Mouse (Mus musculus) hindbrain, embryonic 13.5 days (tissue): ENCODE results near the gene Tmem210. TPM values are rescaled to one million over a fixed set of nuclear protein-coding genes. Genes with fewer than 3 reads are reported as not detected.
A peak's percentile ranks its signal among the peaks of the same experiment; 100 is the strongest.
"Not testable (repeated sequence)": the region's sequence is repeated elsewhere in the genome, so short reads cannot be mapped to it uniquely, and the experiment has no call there.

Experiments used
- ATAC-seq: fragments of 200-750 bp; cut with Nextera tagmentation; 2 replicates; pipeline ENCODE4 v1.8.0; 2017; ENCODE audit warnings: moderate TSS enrichment; ENCODE audit not compliant: low FRiP score
- H3K27ac ChIP-seq: fragments of 300-500 bp; sonication (generic); 2 replicates; pipeline ENCODE4 v1.5.1; 2015; ENCODE audit warnings: inconsistent platforms, mild to moderate bottlenecking, moderate library complexity
- H3K27me3 ChIP-seq: fragments of 300-500 bp; sonication (generic); 2 replicates; pipeline ENCODE4 v1.6.1; 2015; ENCODE audit warnings: mild to moderate bottlenecking, inconsistent platforms
- H3K36me3 ChIP-seq: fragments of 300-500 bp; sonication (generic); 2 replicates; pipeline ENCODE4 v1.6.1; 2015; ENCODE audit warnings: mild to moderate bottlenecking, inconsistent platforms
- H3K4me1 ChIP-seq: fragments of 300-500 bp; sonication (generic); replicated peaks from 2 replicates; pipeline ENCODE4 v1.6.1; 2015; ENCODE audit warnings: inconsistent platforms
- H3K4me2 ChIP-seq: fragments of 300-500 bp; sonication (generic); 2 replicates; pipeline ENCODE4 v1.6.1; 2015; ENCODE audit warnings: inconsistent platforms, mild to moderate bottlenecking, moderate library complexity
- H3K4me3 ChIP-seq: fragments of 300-500 bp; sonication (generic); 2 replicates; pipeline ENCODE4 v1.5.1; 2015; ENCODE audit warnings: mild to moderate bottlenecking, inconsistent platforms
- H3K9ac ChIP-seq: fragments of 300-500 bp; sonication (generic); 2 replicates; pipeline ENCODE4 v1.6.1; 2015; ENCODE audit warnings: mild to moderate bottlenecking, inconsistent platforms
- H3K9me3 ChIP-seq: fragments of 300-500 bp; sonication (generic); 2 replicates; pipeline ENCODE4 v1.6.1; 2016; ENCODE audit warnings: inconsistent platforms
- WGBS: fragments of 180-500 bp; shearing (Covaris S2); methylation state at CpG from one replicate; pipeline ENCODE4 v1.1.7; 2015; 5-methylcytosine and 5-hydroxymethylcytosine counted together
- polyA plus RNA-seq: library from polyadenylated mRNA; unstranded; fragments of >200 nt; fragmentation: Nextera tagmentation; extraction: Ambion mirVana; gene quantifications from 2 replicates; pipeline ENCODE4 v1.2.1, GENCODE M21; 2015

Tmem210 gene
- polyA plus RNA-seq, 1 experiment from 2014 or later, result not detected

DNA sequence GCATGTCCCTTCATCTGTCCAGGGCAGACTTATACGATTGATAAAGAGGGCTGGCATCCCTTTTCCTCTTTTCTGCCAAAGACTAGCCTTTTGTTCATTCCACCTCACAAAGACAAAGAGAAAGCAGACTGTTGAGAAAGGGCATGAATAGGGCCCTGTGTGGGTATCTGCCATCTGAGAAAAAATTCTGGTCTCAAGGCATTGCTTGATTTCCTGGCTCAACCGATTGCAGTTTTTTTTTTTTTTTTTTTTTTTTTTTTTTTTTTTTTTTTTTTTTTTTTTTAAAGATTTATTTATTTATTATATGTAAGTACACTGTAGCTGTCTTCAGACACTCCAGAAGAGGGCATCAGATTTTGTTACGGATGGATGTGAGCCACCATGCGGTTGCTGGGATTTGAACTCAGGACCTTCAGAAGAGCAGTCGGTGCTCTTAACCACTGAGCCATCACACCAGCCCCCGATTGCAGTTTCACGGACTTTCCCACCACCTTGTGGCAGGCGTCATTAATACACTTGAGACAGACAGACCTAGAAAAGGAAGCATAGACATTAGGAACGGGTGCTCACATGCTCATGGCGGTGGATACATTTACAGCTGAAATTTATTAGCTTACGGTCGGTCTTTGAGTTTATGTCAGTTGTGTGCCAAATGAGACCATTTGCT is 31.4 kb upstream of the Tmem210 start:
- peaks cover 17% of the 10 kb centered on the region for H3K36me3 ChIP-seq
- peak overlapping the region; percentile 85 for H3K9ac ChIP-seq
- 63% methylated on average over 12 of the region's 12 CpGs for WGBS
- H3K4me3 ChIP-seq, result peak overlapping the region; percentile 95
- H3K27ac ChIP-seq, H3K9me3 ChIP-seq, H3K27me3 ChIP-seq, ATAC-seq: not testable (repeated sequence)
- peaks cover 27% of the 10 kb centered on the region for H3K4me1 ChIP-seq
- peak overlapping the region; percentile 99 for H3K4me2 ChIP-seq

DNA sequence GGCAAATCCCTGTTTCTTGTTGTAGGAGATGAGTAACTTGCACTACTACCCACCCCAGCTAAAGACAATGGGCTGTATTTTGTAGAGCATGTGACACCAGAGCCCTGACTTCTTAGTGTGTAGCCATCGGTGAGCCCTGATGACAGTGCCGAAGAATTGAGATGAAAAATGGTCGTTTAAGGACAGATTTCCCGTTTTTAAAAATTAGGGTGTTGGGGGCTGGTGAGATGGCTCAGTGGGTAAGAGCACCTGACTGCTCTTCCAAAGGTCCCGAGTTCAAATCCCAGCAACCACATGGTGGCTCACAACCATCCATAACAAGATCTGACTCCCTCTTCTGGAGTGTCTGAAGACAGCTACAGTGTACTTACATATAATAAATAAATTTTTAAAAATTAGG is 30.7 kb upstream of the Tmem210 start:
- 87% methylated on average over 5 of the region's 5 CpGs for WGBS
- peaks cover 31% of the 10 kb centered on the region for H3K4me1 ChIP-seq
- ATAC-seq, H3K27ac ChIP-seq, H3K4me2 ChIP-seq, H3K4me3 ChIP-seq, H3K9me3 ChIP-seq, H3K9ac ChIP-seq, H3K27me3 ChIP-seq: not testable (repeated sequence)
- H3K36me3 ChIP-seq, result peaks cover 11% of the 10 kb centered on the region; the same call in 1 of the 2 replicates

DNA sequence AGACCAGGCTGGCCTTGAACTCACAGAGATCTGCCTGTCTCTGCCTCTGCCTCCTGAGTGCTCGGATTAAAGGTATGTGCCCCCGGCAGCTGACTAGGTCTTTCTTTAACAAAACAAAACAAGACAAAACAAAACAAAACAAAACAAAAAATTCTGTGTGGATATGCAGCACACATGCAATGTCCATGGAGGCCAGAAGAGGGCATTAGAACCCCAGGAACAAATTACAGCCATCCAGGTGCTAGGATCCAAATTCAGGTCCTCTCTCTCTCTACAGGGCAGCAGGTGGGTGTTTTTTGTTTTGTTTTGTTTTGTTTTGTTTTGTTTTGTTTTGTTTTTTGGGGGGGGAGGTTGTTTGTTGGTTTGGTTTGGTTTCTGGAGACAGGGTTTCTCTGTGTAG is 29.1 kb upstream of the Tmem210 start:
- H3K9ac ChIP-seq, result no peak overlapping the region
- 47% methylated on average over 2 of the region's 2 CpGs for WGBS
- no peak overlapping the region for H3K27ac ChIP-seq
- H3K9me3 ChIP-seq, result no peaks in the 10 kb centered on the region
- H3K36me3 ChIP-seq, result no peaks in the 10 kb centered on the region
- H3K4me1 ChIP-seq, result peaks cover 41% of the 10 kb centered on the region
- no peak for ATAC-seq
- H3K4me3 ChIP-seq, result no peak overlapping the region
- peaks cover 5% of the 10 kb centered on the region for H3K27me3 ChIP-seq
- H3K4me2 ChIP-seq, result no peak overlapping the region

DNA sequence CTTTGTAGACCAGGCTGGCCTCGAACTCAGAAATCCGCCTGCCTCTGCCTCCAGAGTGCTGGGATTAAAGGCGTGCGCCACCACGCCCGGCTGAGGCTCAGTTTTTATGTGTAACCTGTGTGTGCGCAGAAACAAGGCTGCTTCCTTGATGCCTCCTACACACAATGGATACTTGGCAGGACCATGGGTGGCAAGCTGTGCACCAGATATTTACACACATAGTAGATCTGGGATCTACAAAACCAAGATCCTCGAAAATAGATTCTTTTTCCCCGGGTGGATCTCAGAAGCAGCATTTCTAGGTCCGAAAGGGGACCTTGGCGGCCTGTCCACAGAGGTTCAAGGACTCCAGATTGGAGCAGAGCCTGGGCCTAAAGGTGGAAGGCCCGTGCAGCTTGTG is 26.1 kb upstream of the Tmem210 start:
- Histone ChIP-seq H3K9ac (peak overlapping the region; percentile 62), H3K4me2 (peak overlapping the region; percentile 99), H3K4me3 (peak overlapping the region; percentile 79), H3K4me1 (peaks cover 52% of the 10 kb centered on the region), H3K27me3 (peaks cover 18% of the 10 kb centered on the region), H3K27ac (peak overlapping the region; percentile 78), H3K36me3 (no peaks in the 10 kb centered on the region), H3K9me3 (no peaks in the 10 kb centered on the region)
- WGBS, result 49% methylated on average over 12 of the region's 12 CpGs
- 0 out of 2 replicates have a peak, but pooled peaks have one; percentile 1 for ATAC-seq

DNA sequence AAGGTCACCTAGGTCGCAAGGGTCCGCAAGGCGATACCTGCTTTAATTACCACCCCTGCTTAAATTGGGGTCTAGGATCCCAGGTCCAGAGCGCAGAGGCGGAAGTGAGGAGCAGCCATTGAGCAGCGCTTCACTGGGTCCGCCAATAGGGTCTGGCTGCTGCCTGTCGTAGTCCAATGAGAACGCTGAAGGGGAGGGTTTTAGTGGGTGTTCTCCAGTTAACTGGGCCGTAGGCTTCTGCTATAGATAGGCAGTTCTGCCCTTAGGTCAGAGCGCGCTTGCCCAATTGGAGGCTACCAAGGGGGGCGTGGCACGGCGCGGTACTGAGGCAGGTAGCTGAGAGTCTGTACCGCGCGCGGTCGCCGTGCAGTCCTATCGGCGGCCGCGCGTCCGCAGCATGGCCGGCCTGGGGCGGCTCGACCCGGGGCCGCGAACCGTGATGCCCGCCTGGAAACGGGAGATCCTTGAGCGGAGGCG is 25.6 kb upstream of the Tmem210 start, which contains the start of gene Tprn:
TSS of gene Tprn (plus strand) at position 328 of the 477 bp plus-strand sequence.
- Histone ChIP-seq H3K36me3 (no peaks in the 10 kb centered on the region), H3K27me3 (peaks cover 18% of the 10 kb centered on the region), H3K27ac (peak within 1 kb of the TSS; percentile 87), H3K4me2 (peak within 1 kb of the TSS; percentile 99), H3K4me3 (peak within 1 kb of the TSS; percentile 79), H3K9me3 (no peaks in the 10 kb centered on the region), H3K4me1 (peaks cover 52% of the 10 kb centered on the region), H3K9ac (peak within 1 kb of the TSS; percentile 85)
- peak; percentile 98 for ATAC-seq
- under 1% methylated on average over 39 of the region's 39 CpGs for WGBS

DNA sequence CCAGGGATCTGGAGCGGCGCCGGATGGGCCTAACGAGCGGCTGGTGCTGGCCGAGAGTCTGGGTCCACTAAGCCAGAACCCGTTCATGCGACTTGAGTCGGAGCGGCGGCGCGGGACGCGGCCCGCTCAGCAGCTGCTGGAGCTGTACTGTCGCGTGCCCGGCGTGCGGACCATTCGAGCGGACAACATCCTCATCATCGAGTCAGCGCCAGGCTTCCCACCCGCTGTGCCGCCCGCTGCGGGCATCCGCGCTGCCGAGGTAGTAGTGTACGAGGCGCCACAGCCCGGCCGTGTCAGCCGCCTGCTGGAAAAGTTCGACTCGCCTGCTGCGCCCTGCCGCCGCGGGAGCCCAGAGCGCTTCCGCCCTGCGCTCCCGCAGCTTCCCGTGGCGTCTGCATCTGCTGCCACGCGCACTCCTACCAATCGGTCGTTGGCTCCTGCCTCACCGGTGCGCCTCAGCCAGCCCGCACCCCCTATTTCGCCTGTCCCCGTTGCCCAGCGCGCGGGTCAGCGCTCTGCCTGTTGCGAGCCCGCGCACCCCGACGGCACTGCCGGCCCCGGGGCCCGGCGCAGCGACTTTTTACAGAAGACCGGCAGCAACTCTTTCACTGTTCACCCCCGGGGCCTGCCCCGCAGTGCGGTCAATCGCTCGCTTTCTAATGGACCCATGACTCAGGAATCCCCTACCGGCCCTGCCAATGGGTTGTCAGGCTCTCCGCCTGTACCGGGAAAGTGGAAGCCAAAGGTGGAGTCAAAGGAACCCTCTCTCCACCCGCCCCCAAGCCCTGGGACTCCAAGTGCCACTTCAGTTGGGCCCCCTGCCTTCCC is 24.9 kb upstream of the Tmem210 start:
- H3K4me1 ChIP-seq, result peaks cover 55% of the 10 kb centered on the region
- H3K9me3 ChIP-seq, result no peaks in the 10 kb centered on the region
- peak overlapping the region; percentile 99 for H3K4me2 ChIP-seq
- H3K27me3 ChIP-seq, result peaks cover 18% of the 10 kb centered on the region
- H3K36me3 ChIP-seq, result peaks cover 1% of the 10 kb centered on the region; the same call in 1 of the 2 replicates
- H3K9ac ChIP-seq, result peak overlapping the region; percentile 85
- under 1% methylated on average over 82 of the region's 82 CpGs for WGBS
- H3K27ac ChIP-seq, result peak overlapping the region; percentile 87
- peak; percentile 50 for ATAC-seq
- peak overlapping the region; percentile 79 for H3K4me3 ChIP-seq

DNA sequence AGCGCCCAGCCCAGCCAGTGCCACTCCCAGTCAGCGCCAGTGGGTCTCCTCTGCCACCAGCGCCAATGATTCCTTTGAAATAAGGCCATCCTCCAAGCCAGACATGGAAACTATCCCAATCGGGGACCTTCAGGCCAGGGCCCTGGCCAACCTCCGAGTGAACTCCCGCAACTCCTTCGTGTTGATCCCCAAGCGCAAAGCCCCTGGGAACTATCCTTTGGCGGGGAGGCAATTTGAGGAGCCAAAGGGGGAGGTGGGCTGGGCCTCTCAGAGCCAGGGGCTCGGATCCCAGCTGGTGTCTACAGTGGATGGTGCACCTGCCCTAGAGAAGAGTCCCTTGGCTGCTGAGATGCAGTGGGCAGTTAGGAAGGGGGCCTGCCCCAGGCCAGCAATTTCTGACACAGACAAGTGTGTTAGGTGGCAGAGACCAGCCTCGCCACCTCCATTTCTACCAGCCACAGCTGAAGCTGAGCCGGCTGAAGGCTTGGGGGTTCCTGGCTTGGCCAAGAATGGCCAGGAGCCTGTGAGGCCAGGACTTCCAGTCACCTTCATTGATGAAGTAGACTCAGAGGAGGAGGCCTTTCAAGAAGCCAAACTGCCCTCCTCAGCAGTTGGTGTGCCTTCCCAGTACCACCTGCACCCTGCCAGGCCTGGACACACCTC is 24.2 kb upstream of the Tmem210 start:
- ATAC-seq, result no peak
- WGBS, result 18% methylated on average over 12 of the region's 12 CpGs
- Histone ChIP-seq H3K9me3 (no peaks in the 10 kb centered on the region), H3K4me3 (peak overlapping the region; percentile 79), H3K9ac (peak overlapping the region; percentile 85), H3K27me3 (peaks cover 18% of the 10 kb centered on the region), H3K4me1 (peaks cover 60% of the 10 kb centered on the region), H3K4me2 (peak overlapping the region; percentile 99), H3K36me3 (peaks cover 9% of the 10 kb centered on the region), H3K27ac (peak overlapping the region; percentile 87; the same call in 1 of the 2 replicates)

DNA sequence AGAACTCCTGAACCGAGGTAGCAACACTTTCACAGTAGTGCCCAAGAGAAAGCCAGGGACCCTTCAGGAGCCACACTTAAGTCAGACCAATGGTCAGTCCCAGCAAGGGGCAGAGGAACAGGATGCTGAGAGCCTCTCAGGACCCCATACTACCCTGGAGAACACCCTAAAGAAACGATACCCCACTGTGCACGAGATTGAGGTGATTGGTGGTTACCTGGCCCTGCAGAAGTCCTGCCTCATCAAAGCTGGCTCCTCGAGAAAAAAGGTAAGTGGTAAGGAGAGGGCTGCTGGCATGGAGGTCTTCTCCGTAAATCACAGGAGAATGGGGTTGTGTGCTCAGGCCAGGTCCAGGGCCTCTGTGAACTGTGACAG is 23.7 kb upstream of the Tmem210 start:
- peak overlapping the region; percentile 79 for H3K4me3 ChIP-seq
- H3K27ac ChIP-seq, result no peak overlapping the region
- ATAC-seq, result no peak
- H3K9ac ChIP-seq, result peak overlapping the region; percentile 85
- no peaks in the 10 kb centered on the region for H3K9me3 ChIP-seq
- 78% methylated on average over 5 of the region's 5 CpGs for WGBS
- H3K4me1 ChIP-seq, result peaks cover 60% of the 10 kb centered on the region
- peaks cover 18% of the 10 kb centered on the region for H3K27me3 ChIP-seq
- H3K36me3 ChIP-seq, result peaks cover 14% of the 10 kb centered on the region
- H3K4me2 ChIP-seq, result peak overlapping the region; percentile 99

DNA sequence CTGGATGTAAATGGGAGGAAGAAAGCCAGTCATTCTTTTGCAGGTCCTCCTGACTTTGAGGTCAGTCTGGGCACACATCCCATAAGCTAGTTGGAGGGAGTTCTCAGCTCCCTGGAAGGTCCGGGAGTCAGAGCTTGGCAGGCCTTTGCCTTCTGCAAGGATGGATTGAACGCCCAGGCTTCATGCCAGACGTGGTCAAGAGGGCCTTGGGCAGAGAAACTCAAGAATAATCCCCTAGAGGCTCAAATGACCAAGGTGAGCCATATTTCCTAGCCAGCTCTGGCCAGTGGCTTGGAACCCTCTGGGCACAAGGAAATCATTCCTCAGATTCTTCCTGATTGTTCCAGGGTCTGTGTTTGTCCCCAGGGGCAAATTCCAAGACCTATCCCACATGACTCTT is 23.1 kb upstream of the Tmem210 start:
- ATAC-seq, result no peak
- Histone ChIP-seq H3K36me3 (peaks cover 20% of the 10 kb centered on the region), H3K4me2 (peak overlapping the region; percentile 99), H3K27ac (no peak overlapping the region), H3K4me1 (peaks cover 60% of the 10 kb centered on the region), H3K9me3 (no peaks in the 10 kb centered on the region), H3K9ac (peak overlapping the region; percentile 85), H3K4me3 (peak overlapping the region; percentile 79), H3K27me3 (peaks cover 18% of the 10 kb centered on the region)
- WGBS, result 67% methylated on average over 3 of the region's 3 CpGs

DNA sequence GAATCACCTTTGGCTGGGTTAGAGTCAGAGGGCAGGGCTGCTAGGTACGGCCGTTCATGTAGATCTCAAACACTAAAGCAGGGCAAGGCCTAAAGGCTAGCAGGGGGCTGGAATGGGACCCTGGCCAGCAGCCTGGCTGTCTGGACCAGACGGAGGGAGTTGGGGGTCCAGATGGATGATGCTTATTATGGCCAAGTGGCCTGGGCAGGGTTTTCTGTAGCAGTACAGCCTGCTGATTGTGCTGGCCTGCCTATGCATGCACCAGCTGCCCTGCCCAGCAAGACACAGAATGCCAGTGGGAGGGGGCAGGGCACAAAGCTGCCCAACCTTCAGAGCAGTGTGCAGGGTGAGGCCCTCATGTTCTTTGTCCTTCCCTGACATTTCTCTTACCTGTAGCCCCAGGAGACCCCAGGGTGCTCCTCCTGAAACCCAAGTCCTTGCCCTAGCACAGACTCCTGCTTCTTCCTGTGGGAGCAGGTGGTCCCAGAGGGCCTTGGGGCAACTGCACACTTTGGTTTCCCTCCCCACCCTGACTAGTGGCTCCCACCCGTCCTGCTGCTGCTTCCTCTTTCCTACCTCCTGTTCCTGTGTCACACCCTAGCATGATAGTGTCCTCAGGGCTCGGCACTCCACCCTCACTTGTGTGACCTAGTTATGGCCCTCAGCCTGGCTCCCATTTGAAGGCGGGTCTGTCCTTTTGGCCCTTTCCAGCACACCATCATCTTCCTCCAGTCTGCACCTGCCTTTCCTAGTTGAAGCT is 21.9 kb upstream of the Tmem210 start:
- Histone ChIP-seq H3K9me3 (no peaks in the 10 kb centered on the region), H3K4me1 (peaks cover 67% of the 10 kb centered on the region), H3K4me2 (peak overlapping the region; percentile 99), H3K27me3 (peaks cover 18% of the 10 kb centered on the region), H3K9ac (peak overlapping the region; percentile 70), H3K27ac (peak overlapping the region; percentile 83), H3K4me3 (peak overlapping the region; percentile 79), H3K36me3 (peaks cover 30% of the 10 kb centered on the region)
- WGBS, result 60% methylated on average over 6 of the region's 6 CpGs
- ATAC-seq, result no peak

DNA sequence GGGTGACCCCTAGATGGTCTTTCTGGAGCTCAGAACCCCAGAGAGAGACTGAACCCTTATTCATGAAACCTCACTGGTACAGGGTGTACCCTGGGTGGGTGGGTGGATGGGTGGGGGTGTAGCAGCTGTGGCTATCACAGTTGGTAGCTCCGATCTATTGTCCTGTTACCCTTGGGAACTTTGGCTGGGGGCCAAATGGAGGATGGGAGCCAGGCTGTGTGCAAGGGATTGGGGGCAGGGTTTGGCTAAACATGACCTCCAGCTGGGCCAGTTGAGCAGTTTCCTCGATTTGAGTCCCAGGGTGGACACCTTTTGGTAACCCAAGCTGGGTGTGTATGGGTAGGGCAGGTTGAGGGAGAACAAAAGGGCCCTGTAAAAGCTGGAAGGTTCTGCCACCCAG is 21.2 kb upstream of the Tmem210 start:
- peaks cover 31% of the 10 kb centered on the region for H3K36me3 ChIP-seq

More for the DNA sequence above, 21.2 kb upstream of the Tmem210 start:
- H3K27me3 ChIP-seq, result peaks cover 18% of the 10 kb centered on the region
- ATAC-seq, result no peak
- peak overlapping the region; percentile 70 for H3K9ac ChIP-seq
- H3K4me1 ChIP-seq, result peaks cover 74% of the 10 kb centered on the region
- H3K4me2 ChIP-seq, result peak overlapping the region; percentile 99
- H3K9me3 ChIP-seq, result no peaks in the 10 kb centered on the region
- WGBS, result 35% methylated on average over 2 of the region's 2 CpGs
- peak overlapping the region; percentile 79 for H3K4me3 ChIP-seq
- peak overlapping the region; percentile 83 for H3K27ac ChIP-seq
